Mouse (Mus musculus) liver, postnatal 0 days (tissue): Measurements from ENCODE around the gene Nodal.

ENCODE experiments used
- CTCF ChIP-seq: sonication (generic); IDR thresholded peaks from 2 replicates; pipeline ENCODE4 v1.5.1; 2016; ENCODE audit warnings: antibody characterized with exemption, low read depth
- EP300 ChIP-seq: IDR thresholded peaks from 2 replicates; pipeline ENCODE4 v1.6.1; 2016; ENCODE audit warnings: antibody characterized with exemption, low read depth, mild to moderate bottlenecking

- TF ChIP-seq CTCF, result no peak
- peak; percentile 90 for TF ChIP-seq EP300
These were observed 4.7 kb upstream of the Nodal start for GRCm38 (mm10) chr10:61412910-61413625.
